Comparison of ENCODE assay signal across 22 mouse cellular contexts in genomic region chr8:85573972-85574496, GRCm38 (mm10). TPM values are rescaled to one million over a fixed set of nuclear protein-coding genes. Genes with fewer than 3 reads are reported as not detected.
A peak's percentile ranks its signal among the peaks of the same experiment; 100 is the strongest.
DNase-seq lines count a peak whose midpoint lies in the region; ATAC-seq lines count a peak whose summit lies in the region.
"Had no signal": no experiment of that assay in that cellular context is flagged by ENCODE, and none has a peak within 500 bp of the region (broad histone marks: within the 10 kb centered on the region; RNA-seq: fewer than 3 reads in every experiment).

No protein-coding gene starts in this region.

- ATAC-seq in megakaryocyte progenitor cell, adult 5-6 weeks (replicated peaks; ENCODE audit: poor library complexity): peak; percentile 31; the same call in 1 of the 2 replicates
- ATAC-seq in CD4-positive, CD25-positive, alpha-beta regulatory T cell, adult 4 months: no peak
- ATAC-seq: forebrain, embryonic 15.5 days; hindbrain, embryonic 16.5 days had no signal

- peak; percentile 11 for DNase-seq in kidney, adult 18-20 months
- DNase-seq in kidney, postnatal 4 days: no peak
- DNase-seq in 3T3-L1 (ENCODE audit: low read depth, low spot score): peak; percentile 12
- peak; percentile 64 for DNase-seq in adipocyte (ENCODE audit: low spot score)
- DNase-seq in adrenal gland, adult 8-10 months: no peak
- DNase-seq: adrenal gland, postnatal 14 days; B cell, adult 2 months; cerebellum, adult 11-12 months; cerebellum, adult 9-11 months; embryo, embryonic 11 days; liver; lung, adult 2 months; lung, postnatal 10 days; midbrain, embryonic 14.5 days; right cerebral cortex, adult 18-20 months; spleen, adult 18-20 months; thymus, adult 18-20 months; thymus, postnatal 25 days had no signal

RNA-seq across cellular contexts. Expression of gene Dnaja2, which starts 18.9 kb away (rescaled TPM):
- total RNA-seq in megakaryocyte progenitor cell, adult 5-6 weeks (2015): 127 and 139 TPM in 2 replicates
- 121 and 143 TPM in 2 replicates for total RNA-seq in megakaryocyte progenitor cell, adult 5-6 weeks (2017)
- polyA plus RNA-seq in CD4-positive, CD25-positive, alpha-beta regulatory T cell, adult 4 months (2017; shearing (Covaris generic)): 100 to 1,000 TPM; 148 to 158 TPM
- total RNA-seq in adrenal gland, adult 8-10 months (2022): 100 to 1,000 TPM; 180 to 205 (median 187) TPM

Comparison
In these comparisons a context has a peak if more than half of its experiments do, and no peak if none do; other contexts are left out.
1. DNase-seq: peak in kidney, adult 18-20 months (single experiment), 3T3-L1 (single experiment) and adipocyte (single experiment); none in kidney, postnatal 4 days (0 of 2) and adrenal gland, adult 8-10 months (single experiment).